Mouse (Mus musculus): Measurements from ENCODE around the gene Cnbd2.

GRCm38 (mm10) chr2:156324681-156325080 lies 12.6 kb downstream of the Cnbd2 start:
- TF ChIP-seq ZC3H11A (IDR thresholded peaks at IDR 0.05; ENCODE audit: low read depth, low read length) (no peak), POLR2AphosphoS2 (IDR thresholded peaks at IDR 0.05; ENCODE audit: low read depth, low read length) (no peak), CTCF (conservative IDR thresholded peaks at IDR 0.05 in 1 of 2, IDR thresholded peaks at IDR 0.05 in 1 of 2; ENCODE audit: low read depth in 2 of 2, low read length in 2 of 2) (no peak), ZNF384 (IDR thresholded peaks at IDR 0.05; ENCODE audit: low read depth, low read length) (no peak), USF2 (conservative IDR thresholded peaks at IDR 0.05; ENCODE audit: low read depth, low read length) (peak; percentile 31)
